Mouse (Mus musculus) cortical plate, adult 2 months (tissue): ENCODE measurements at regions not wholly inside any gene's neighbourhood (a gene's known extent, or its start where the extent isn't known, plus 50 kb on each side); places are given as distances from the start of the nearest gene placed in this dataset.

Experiments used
- CTCF ChIP-seq: fragments of 200-500 bp; IDR thresholded peaks from 2 replicates; pipeline ENCODE4 v1.5.1; 2011; ENCODE audit warnings: mild to moderate bottlenecking, control low read depth, low read length; ENCODE audit not compliant: insufficient read depth; ENCODE audit errors: extremely low read depth
- POLR2A ChIP-seq: fragments of 200-500 bp; IDR thresholded peaks from 2 replicates; pipeline ENCODE4 v1.6.1; 2011; ENCODE audit warnings: mild to moderate bottlenecking, low read length, control low read depth; ENCODE audit not compliant: insufficient read depth; ENCODE audit errors: extremely low read depth

DNA sequence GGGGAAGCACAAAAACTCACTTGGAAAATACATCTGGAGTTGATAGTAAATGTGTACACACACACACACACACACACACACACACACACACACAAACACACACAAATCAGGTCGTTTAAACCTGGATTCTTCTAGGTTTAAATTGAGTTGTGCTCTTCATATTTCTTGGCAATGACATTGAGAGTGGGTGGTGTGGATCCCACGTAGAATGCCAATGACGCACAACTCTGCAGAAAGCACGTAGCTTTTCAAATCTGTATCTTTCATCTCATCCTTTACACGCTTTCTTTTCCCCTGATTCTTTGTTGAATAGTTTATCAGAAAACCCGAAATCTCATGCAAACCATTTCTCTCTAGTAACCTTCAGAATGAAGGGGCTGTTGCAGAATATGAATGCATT lies 424.3 kb upstream of the Celf2 start:
- TF ChIP-seq POLR2A (no peak), CTCF (no peak)
